Mouse (Mus musculus) intestine, embryonic 14.5 days (tissue): ENCODE results near the gene Sphk2. TPM values are rescaled to one million over a fixed set of nuclear protein-coding genes. Genes with fewer than 3 reads are reported as not detected.
A peak's percentile ranks its signal among the peaks of the same experiment; 100 is the strongest.

Source experiments
- ATAC-seq: fragments of 200-750 bp; cut with Nextera tagmentation; replicated peaks from 2 replicates; pipeline ENCODE4 v1.8.0; 2017; ENCODE audit warnings: low read depth, moderate number of reproducible peaks, moderate TSS enrichment, moderate library complexity; ENCODE audit not compliant: low FRiP score, low TSS enrichment
- DNase-seq: peaks from one replicate; pipeline ENCODE4 v3.0.0-alpha.2; 2018; ENCODE audit warnings: low spot score
- H3K27ac ChIP-seq: fragments of 300-500 bp; sonication (generic); 2 replicates; pipeline ENCODE4 v1.5.1; 2014; ENCODE audit warnings: low read depth, mild to moderate bottlenecking, control low read depth
- H3K27me3 ChIP-seq: fragments of 300-500 bp; sonication (generic); replicated peaks from 2 replicates; pipeline ENCODE4 v1.6.1; 2014; ENCODE audit warnings: low read length, control low read depth; ENCODE audit not compliant: control insufficient read depth, insufficient read depth
- H3K36me3 ChIP-seq: fragments of 300-500 bp; sonication (generic); 2 replicates; pipeline ENCODE4 v1.6.1; 2014; ENCODE audit warnings: low read length, control low read depth; ENCODE audit not compliant: control insufficient read depth, insufficient read depth
- H3K4me1 ChIP-seq: fragments of 300-500 bp; sonication (generic); replicated peaks from 2 replicates; pipeline ENCODE4 v1.6.1; 2014; ENCODE audit warnings: low read length, control low read depth, mixed read lengths; ENCODE audit not compliant: control insufficient read depth, insufficient read depth
- H3K4me2 ChIP-seq: fragments of 300-500 bp; sonication (generic); 2 replicates; pipeline ENCODE4 v1.6.1; 2014; ENCODE audit warnings: low read length
- H3K4me3 ChIP-seq: fragments of 300-500 bp; sonication (generic); 2 replicates; pipeline ENCODE4 v1.5.1; 2014; ENCODE audit warnings: low read depth, low read length, control low read depth, mixed read lengths
- H3K9ac ChIP-seq: fragments of 300-500 bp; sonication (generic); 2 replicates; pipeline ENCODE4 v1.6.1; 2014; ENCODE audit warnings: mild to moderate bottlenecking, low read length
- H3K9me3 ChIP-seq: fragments of 300-500 bp; sonication (generic); 2 replicates; pipeline ENCODE4 v1.6.1; 2016; ENCODE audit warnings: low read length, control low read depth; ENCODE audit not compliant: control insufficient read depth
- WGBS: fragments of 180-500 bp; shearing (Covaris S2); extraction: QIAGEN DNeasy Blood & Tissue Kit; methylation state at CpG from one replicate; pipeline ENCODE4 v1.1.7; 2014; 5-methylcytosine and 5-hydroxymethylcytosine counted together
- polyA plus RNA-seq: library from polyadenylated mRNA; unstranded; fragments of >200 nt; fragmentation: Nextera tagmentation; extraction: Ambion mirVana; gene quantifications from 2 replicates; pipeline ENCODE4 v1.2.1, GENCODE M21; 2014

Gene Sphk2
- polyA plus RNA-seq = 27.3 and 28.1 TPM in 2 replicates

DNA sequence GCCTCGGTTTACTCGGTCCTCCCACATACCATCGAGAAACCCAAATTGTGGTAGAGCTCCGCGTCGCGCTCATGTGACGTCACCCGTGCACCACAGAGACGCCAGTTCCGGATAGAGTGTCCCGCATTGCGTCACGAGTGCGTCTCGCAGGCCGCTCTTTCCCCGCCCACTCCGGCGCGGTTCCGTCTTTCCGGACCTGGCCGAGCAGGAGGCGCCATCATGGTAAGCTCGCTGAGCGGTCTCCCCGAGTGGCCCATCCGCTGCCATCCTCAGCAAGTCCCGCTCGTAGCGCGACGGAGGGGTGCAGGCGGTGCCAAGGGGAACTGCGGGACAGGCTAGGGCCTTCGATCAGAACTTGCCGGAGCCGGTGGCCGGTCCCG, at the start of gene Sphk2:
TSS of gene Sphk2 (minus strand) at position 85 of the 380 bp plus-strand sequence.
- no peaks in the 10 kb centered on the region for H3K9me3 ChIP-seq
- peaks cover 48% of the 10 kb centered on the region for H3K36me3 ChIP-seq
- DNase-seq = peak; percentile 100
- peak; percentile 65 for ATAC-seq
- H3K27me3 ChIP-seq = no peaks in the 10 kb centered on the region
- peak within 1 kb of the TSS; percentile 95 for H3K27ac ChIP-seq
- whole genome bisulfite sequencing = under 1% methylated on average over 41 of the region's 41 CpGs
- peak within 1 kb of the TSS; percentile 100 for H3K9ac ChIP-seq
- peaks cover 34% of the 10 kb centered on the region for H3K4me1 ChIP-seq
- H3K4me3 ChIP-seq = peak within 1 kb of the TSS; percentile 100
- peak within 1 kb of the TSS; percentile 89 for H3K4me2 ChIP-seq

GRCm38 (mm10) chr7:45767500-45767899, 49.7 kb upstream of the Sphk2 start:
- H3K4me1 ChIP-seq = no peaks in the 10 kb centered on the region
- no peak overlapping the region for H3K4me3 ChIP-seq
- no peak for DNase-seq
- ATAC-seq = no peak
- WGBS = 86% methylated on average over 6 of the region's 6 CpGs
- H3K4me2 ChIP-seq = no peak overlapping the region
- no peak overlapping the region for H3K9ac ChIP-seq
- no peaks in the 10 kb centered on the region for H3K27me3 ChIP-seq
- no peak overlapping the region for H3K27ac ChIP-seq
- no peaks in the 10 kb centered on the region for H3K36me3 ChIP-seq
- H3K9me3 ChIP-seq = 0 out of 2 replicates have a peak, but pooled peaks cover 2% of the 10 kb centered on the region

DNA sequence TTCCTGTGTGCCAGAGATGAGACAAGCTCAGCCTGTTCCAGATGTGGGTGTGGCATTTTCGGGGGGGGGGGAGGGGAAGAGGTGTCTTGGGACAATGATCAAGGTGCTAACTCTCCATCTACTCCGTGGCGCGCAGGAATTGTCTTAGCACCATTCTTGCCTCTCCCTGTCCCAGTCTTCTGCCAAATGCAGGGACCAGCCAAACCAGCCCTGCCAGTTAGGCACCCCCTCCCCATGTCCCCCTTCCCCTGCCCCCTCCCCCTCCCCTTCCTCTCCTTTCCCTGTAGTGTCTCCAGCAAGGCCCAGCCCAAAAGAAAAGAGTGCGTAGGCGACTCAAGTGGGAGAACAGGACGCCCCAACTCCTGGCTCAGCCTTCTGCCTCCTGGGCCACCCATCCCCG, 49.0 kb upstream of the Sphk2 start:
- no peak overlapping the region for H3K9ac ChIP-seq
- DNase-seq (no peak), ATAC-seq (no peak)
- no peak overlapping the region for H3K4me2 ChIP-seq
- H3K36me3 ChIP-seq = no peaks in the 10 kb centered on the region
- H3K4me1 ChIP-seq = no peaks in the 10 kb centered on the region
- WGBS = 44% methylated on average over 8 of the region's 8 CpGs
- H3K27me3 ChIP-seq = no peaks in the 10 kb centered on the region
- H3K27ac ChIP-seq = no peak overlapping the region
- H3K9me3 ChIP-seq = 0 out of 2 replicates have a peak, but pooled peaks cover 2% of the 10 kb centered on the region
- no peak overlapping the region for H3K4me3 ChIP-seq

DNA sequence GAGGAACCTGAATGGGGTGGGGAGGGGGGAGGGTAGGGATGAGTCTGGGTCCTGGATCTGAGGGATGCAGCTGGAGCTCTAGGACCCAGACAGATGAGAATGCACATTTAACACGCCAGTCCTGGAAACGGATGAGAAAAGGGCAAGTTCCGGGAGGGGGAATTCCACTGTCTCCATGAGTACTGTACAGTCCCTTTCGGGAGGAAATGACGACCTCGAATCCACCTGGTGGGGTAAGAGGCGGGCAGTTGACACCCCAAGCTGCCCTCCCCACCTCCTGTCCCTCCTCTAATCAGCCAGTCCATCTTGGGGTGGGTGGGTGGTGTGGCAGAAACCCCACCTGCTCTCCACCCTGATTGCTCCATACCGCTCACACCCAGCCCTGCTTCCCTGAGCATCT, 48.2 kb upstream of the Sphk2 start:
- 0 out of 2 replicates have a peak, but pooled peaks cover 2% of the 10 kb centered on the region for H3K9me3 ChIP-seq
- no peak overlapping the region for H3K27ac ChIP-seq
- 53% methylated on average over 8 of the region's 8 CpGs for WGBS
- H3K27me3 ChIP-seq = no peaks in the 10 kb centered on the region
- H3K36me3 ChIP-seq = no peaks in the 10 kb centered on the region
- no peak overlapping the region for H3K4me3 ChIP-seq
- no peak for DNase-seq
- ATAC-seq = no peak
- H3K4me2 ChIP-seq = no peak overlapping the region
- H3K4me1 ChIP-seq = no peaks in the 10 kb centered on the region
- no peak overlapping the region for H3K9ac ChIP-seq

DNA sequence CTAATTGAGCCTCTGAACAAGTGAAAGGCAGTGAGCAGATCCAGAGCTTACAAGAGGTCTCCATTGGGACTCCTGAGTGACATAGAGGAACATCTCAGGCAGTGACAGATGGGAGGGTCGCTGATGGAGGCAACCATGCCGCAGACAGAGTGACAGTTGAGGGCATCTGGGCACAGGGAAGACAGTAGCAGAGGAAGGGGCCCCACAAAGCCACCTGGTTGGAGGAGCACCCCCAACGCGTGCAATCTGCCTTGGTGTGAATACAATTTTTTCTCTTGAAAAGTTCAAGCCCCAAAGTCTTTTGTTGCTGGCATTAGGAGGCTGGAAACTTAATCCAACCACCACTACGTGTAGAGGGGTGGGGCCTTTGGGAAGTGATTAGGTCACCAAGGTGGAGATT, 42.3 kb upstream of the Sphk2 start:
- no peak overlapping the region for H3K9ac ChIP-seq
- no peak for ATAC-seq
- 66% methylated on average over 5 of the region's 5 CpGs for WGBS

DNA sequence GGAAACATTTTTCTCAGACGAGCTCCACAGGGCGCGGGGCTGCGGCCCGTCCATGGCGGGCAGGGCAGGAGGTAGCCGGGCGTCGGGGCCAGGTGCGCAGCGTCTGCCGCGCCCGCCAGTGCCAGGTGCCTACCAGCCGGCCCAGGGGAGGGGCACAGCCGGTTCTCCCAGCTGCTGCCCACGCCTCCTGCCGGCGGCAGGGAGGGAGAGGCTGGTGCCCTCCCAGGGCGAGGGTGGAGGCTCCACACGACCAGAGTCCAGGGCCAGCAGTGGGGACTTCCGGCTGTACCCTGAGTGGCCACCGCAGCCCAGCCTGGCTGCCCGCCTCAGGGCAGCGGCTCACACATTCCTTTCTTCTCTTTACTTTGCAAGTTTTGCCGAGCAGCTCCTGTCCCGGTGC, 41.6 kb upstream of the Sphk2 start:
- H3K4me2 ChIP-seq = peak overlapping the region; percentile 25
- no peaks in the 10 kb centered on the region for H3K9me3 ChIP-seq
- no peaks in the 10 kb centered on the region for H3K36me3 ChIP-seq
- 6% methylated on average over 27 of the region's 27 CpGs for WGBS
- ATAC-seq = peak; percentile 76
- no peak for DNase-seq
- no peak overlapping the region for H3K27ac ChIP-seq
- no peaks in the 10 kb centered on the region for H3K4me1 ChIP-seq
- H3K27me3 ChIP-seq = peaks cover 25% of the 10 kb centered on the region
- H3K4me3 ChIP-seq = peak overlapping the region; percentile 17; the same call in 1 of the 2 replicates
- H3K9ac ChIP-seq = no peak overlapping the region

More for the DNA sequence above, 42.3 kb upstream of the Sphk2 start:
- Histone ChIP-seq H3K9me3 (no peaks in the 10 kb centered on the region), H3K4me1 (no peaks in the 10 kb centered on the region), H3K27ac (no peak overlapping the region), H3K4me3 (no peak overlapping the region), H3K27me3 (peaks cover 25% of the 10 kb centered on the region), H3K4me2 (no peak overlapping the region), H3K36me3 (no peaks in the 10 kb centered on the region)
- no peak for DNase-seq

DNA sequence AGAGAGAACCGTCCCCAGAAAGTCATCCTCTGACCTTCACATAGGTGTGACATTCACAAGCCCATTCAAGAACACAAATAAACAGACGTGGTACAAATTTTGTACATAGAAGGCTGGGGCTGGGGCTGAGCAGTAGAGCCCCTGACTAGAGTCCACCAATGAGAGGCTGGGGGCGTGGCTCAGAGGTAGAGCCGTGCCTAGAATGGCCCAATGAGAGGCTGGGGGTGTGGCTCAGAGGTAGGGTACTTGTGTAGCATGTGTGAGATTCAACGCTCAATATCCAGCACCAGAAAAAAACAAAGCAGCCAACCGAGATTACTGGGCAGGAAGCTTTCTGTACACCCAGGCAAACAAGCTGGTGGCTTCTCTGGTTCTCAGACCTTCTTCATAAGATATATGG, 37.9 kb upstream of the Sphk2 start:
- H3K4me2 ChIP-seq = no peak overlapping the region
- 52% methylated on average over 6 of the region's 6 CpGs for WGBS
- H3K4me1 ChIP-seq = no peaks in the 10 kb centered on the region
- no peak overlapping the region for H3K9ac ChIP-seq
- no peaks in the 10 kb centered on the region for H3K9me3 ChIP-seq
- ATAC-seq = no peak
- no peak for DNase-seq
- no peak overlapping the region for H3K4me3 ChIP-seq
- peaks cover 25% of the 10 kb centered on the region for H3K27me3 ChIP-seq
- H3K36me3 ChIP-seq = no peaks in the 10 kb centered on the region
- H3K27ac ChIP-seq = no peak overlapping the region

- no peak overlapping the region for H3K4me3 ChIP-seq
- peaks cover 8% of the 10 kb centered on the region; the same call in 1 of the 2 replicates for H3K4me1 ChIP-seq
- ATAC-seq (no peak), DNase-seq (no peak)
- WGBS = 65% methylated on average over 9 of the region's 9 CpGs
- no peaks in the 10 kb centered on the region for H3K27me3 ChIP-seq
- no peaks in the 10 kb centered on the region for H3K9me3 ChIP-seq
- H3K27ac ChIP-seq = no peak overlapping the region
- no peak overlapping the region for H3K4me2 ChIP-seq
- H3K36me3 ChIP-seq = no peaks in the 10 kb centered on the region
- H3K9ac ChIP-seq = no peak overlapping the region
Measured at GRCm38 (mm10) chr7:45750162-45750561, 32.4 kb upstream of the Sphk2 start.

DNA sequence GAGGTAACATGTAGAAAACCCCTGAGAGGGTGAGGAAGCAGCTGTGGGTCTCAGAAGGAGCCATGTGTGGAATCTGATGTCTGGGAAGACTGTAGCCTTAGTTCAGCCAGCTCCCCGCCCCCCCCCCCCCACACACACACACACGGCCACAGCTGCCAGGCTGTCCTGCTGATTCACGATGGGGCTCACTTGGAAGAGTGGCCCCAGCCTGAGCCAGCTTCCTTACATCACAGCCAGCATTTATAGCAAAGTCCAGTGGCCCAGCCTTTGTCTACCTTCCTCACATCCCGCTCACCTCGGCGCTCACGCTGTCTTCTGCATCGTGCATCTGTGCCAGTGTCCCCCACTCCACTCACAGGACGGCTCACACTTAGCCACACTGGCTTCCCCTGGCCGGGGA, 31.6 kb upstream of the Sphk2 start:
- H3K4me3 ChIP-seq = no peak overlapping the region
- no peak overlapping the region for H3K4me2 ChIP-seq
- H3K4me1 ChIP-seq = peaks cover 8% of the 10 kb centered on the region; the same call in 1 of the 2 replicates
- 35% methylated on average over 10 of the region's 10 CpGs for WGBS
- H3K27ac ChIP-seq = no peak overlapping the region
- ATAC-seq = no peak
- H3K9me3 ChIP-seq = no peaks in the 10 kb centered on the region
- no peak for DNase-seq
- no peaks in the 10 kb centered on the region for H3K36me3 ChIP-seq
- no peaks in the 10 kb centered on the region for H3K27me3 ChIP-seq
- H3K9ac ChIP-seq = no peak overlapping the region; the same call in 1 of the 2 replicates
